18 mouse cellular contexts compared by ENCODE assay signal in the genomic region with DNA sequence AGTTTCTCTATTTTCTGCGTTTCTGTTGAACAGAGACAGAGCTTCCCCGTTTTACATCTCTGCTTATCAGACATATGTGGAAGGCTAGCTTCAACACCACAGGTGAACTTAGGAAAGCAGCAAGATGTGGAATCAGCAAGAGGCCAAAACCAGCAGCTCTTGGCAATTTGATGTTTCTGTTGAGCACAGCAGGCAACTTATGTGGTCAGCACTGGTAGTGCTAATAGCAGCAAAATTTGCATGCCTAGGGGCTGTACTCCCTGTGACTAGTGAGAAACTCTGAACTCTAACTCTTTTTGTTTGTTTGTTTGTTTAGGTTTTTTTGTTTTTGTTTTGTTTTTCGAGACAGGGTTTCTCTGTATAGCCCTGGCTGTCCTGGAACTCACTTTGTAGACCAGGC.
"Had no signal": no experiment of that assay in that cellular context is flagged by ENCODE, and none has a peak within 500 bp of the region (broad histone marks: within the 10 kb centered on the region; RNA-seq: fewer than 3 reads in every experiment).

No protein-coding gene starts in this region.

- H3K4me2 ChIP-seq: lung, embryonic 14.5 days; midbrain, embryonic 12.5 days; neural tube, embryonic 13.5 days; neural tube, embryonic 15.5 days had no signal

- H3K27ac ChIP-seq: midbrain, embryonic 10.5 days; midbrain, embryonic 12.5 days; neural tube, embryonic 13.5 days; neural tube, embryonic 15.5 days had no signal

- H3K4me1 ChIP-seq: midbrain, embryonic 10.5 days; midbrain, embryonic 12.5 days; neural tube, embryonic 13.5 days; neural tube, embryonic 15.5 days had no signal

- H3K4me3 ChIP-seq: midbrain, embryonic 10.5 days; midbrain, embryonic 12.5 days; myocyte; neural tube, embryonic 13.5 days; neural tube, embryonic 15.5 days had no signal

- H3K9me3 ChIP-seq: midbrain, embryonic 10.5 days; midbrain, embryonic 12.5 days; neural tube, embryonic 13.5 days; neural tube, embryonic 15.5 days had no signal

- DNase-seq: lung, adult 18-20 months; lung, embryonic 14.5 days; lung, postnatal 10 days; lung, postnatal 4 days; midbrain, embryonic 14.5 days; retina, postnatal 1 day; right cerebral cortex, adult 18-20 months; right cerebral cortex, postnatal 25 days; right cerebral cortex, postnatal 4 days; spleen, adult 18-20 months; thymus, adult 18-20 months; thymus, postnatal 14 days; thymus, postnatal 36 days had no signal

- H3K9ac ChIP-seq: lung, embryonic 14.5 days; midbrain, embryonic 12.5 days; neural tube, embryonic 13.5 days; neural tube, embryonic 15.5 days had no signal

- H3K27me3 ChIP-seq: midbrain, embryonic 12.5 days; neural tube, embryonic 13.5 days; neural tube, embryonic 15.5 days had no signal

- H3K36me3 ChIP-seq: midbrain, embryonic 10.5 days; midbrain, embryonic 12.5 days; neural tube, embryonic 13.5 days; neural tube, embryonic 15.5 days had no signal
